ENCODE assay signal across 21 mouse cellular contexts in genomic region chr12:94334671-94335070, GRCm38 (mm10).
"Had no signal": no experiment of that assay in that cellular context is flagged by ENCODE, and none has a peak within 500 bp of the region (broad histone marks: within the 10 kb centered on the region; RNA-seq: fewer than 3 reads in every experiment).

No protein-coding gene starts in this region.

- H3K27me3 ChIP-seq: limb, embryonic 13.5 days; liver, embryonic 12.5 days; liver, embryonic 15.5 days; neural tube, embryonic 13.5 days; stomach, embryonic 15.5 days had no signal

- H3K4me1 ChIP-seq: limb, embryonic 10.5 days; limb, embryonic 13.5 days; liver, embryonic 12.5 days; liver, embryonic 15.5 days; neural tube, embryonic 13.5 days; stomach, embryonic 15.5 days had no signal

- H3K36me3 ChIP-seq: limb, embryonic 10.5 days; limb, embryonic 13.5 days; liver, embryonic 12.5 days; liver, embryonic 15.5 days; neural tube, embryonic 13.5 days; stomach, embryonic 15.5 days had no signal

- H3K27ac ChIP-seq: kidney, postnatal 0 days; layer of hippocampus, adult 2 months; limb, embryonic 10.5 days; limb, embryonic 13.5 days; liver, embryonic 12.5 days; liver, embryonic 15.5 days; neural tube, embryonic 13.5 days; stomach, embryonic 15.5 days had no signal

- DNase-seq: kidney, postnatal 25 days; layer of hippocampus, adult 9-11 months; liver; lung, adult 2 months; lung, postnatal 14 days; lung, postnatal 4 days; retina, postnatal 1 day; right cerebral cortex, postnatal 25 days; spleen, adult 18-20 months; thymus, postnatal 36 days had no signal

- H3K9me3 ChIP-seq: limb, embryonic 10.5 days; limb, embryonic 13.5 days; liver, embryonic 12.5 days; liver, embryonic 15.5 days; neural tube, embryonic 13.5 days; stomach, embryonic 15.5 days had no signal

- H3K4me3 ChIP-seq: layer of hippocampus, adult 2 months; limb, embryonic 10.5 days; limb, embryonic 13.5 days; liver, embryonic 12.5 days; liver, embryonic 15.5 days; myocyte; neural tube, embryonic 13.5 days; stomach, embryonic 15.5 days had no signal

- H3K9ac ChIP-seq: limb, embryonic 13.5 days; liver, embryonic 12.5 days; liver, embryonic 15.5 days; neural tube, embryonic 13.5 days; stomach, embryonic 15.5 days had no signal

- H3K4me2 ChIP-seq: limb, embryonic 13.5 days; liver, embryonic 12.5 days; liver, embryonic 15.5 days; midbrain, embryonic 11.5 days; neural tube, embryonic 13.5 days; stomach, embryonic 15.5 days had no signal

- ATAC-seq: liver, embryonic 12.5 days; midbrain, embryonic 16.5 days had no signal
